Mouse (Mus musculus): ENCODE measurements around the gene Foxn1. TPM values are rescaled to one million over a fixed set of nuclear protein-coding genes. Genes with fewer than 3 reads are reported as not detected.

Foxn1 gene
- total RNA-seq, 1 experiment = not detected

DNA sequence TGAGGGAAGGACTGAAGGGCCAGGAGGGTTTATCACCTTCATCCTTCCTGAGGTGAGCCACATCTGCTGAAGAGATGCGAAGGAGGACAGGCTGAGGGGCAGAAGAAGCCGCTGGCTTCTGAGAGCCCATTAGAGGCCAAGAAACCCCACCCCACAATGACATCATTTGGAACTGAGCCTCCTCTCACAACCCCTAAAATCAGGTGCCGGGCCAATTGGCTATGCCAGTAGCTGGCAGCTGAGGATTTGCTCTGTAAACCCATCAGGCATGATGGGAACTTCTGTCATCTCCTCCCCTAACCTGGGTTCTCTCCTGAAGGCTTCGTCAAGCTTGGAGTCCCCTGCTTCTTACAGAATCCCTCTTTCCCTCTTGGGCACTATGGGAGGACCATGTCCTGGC is 6.0 kb downstream of the Foxn1 start:
- no peak overlapping the region for H3K4me3 ChIP-seq (ENCODE audit: insufficient read depth in 1 of 2, low read depth in 1 of 2, low read length in 2 of 2, poor library complexity in 1 of 2, severe bottlenecking in 1 of 2)
- in situ Hi-C loops (cut with MboI; ENCODE audit: low sequenced_read_pairs in 2 of 2, unreplicated experiment in 2 of 2) = no loop called here

DNA sequence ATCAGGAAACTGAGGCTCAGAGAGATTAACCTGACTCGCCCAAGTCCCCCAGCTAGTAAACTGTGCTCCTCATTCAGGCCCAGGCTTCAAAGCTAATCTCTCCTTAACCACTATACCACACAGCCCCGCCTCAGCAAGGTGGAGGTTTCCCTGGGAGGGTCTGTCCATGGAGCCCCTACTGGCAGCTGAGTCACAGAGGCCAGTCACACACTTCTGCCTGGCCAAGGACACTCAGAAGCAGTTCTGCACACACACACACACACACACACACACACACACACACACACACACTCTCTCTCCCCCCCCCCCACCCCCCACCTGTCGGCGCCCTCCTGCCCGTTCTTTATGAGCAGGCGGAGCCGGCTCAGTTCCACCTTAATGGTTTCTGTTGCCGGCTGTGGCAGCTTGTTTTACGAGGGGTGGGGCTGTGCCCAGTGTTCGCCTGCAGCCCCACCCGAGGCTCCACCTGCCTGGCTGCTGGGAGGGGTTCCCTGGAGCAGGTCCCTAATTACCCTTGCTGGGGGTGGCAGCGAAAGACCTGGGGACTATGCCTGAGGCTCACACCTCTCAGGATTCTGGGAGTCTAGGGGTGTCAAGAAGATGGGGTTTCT is 8.7 kb downstream of the Foxn1 start:
- no peak for TF ChIP-seq CHD2 (IDR thresholded peaks at IDR 0.05; ENCODE audit: low read depth, low read length)
- no peak for TF ChIP-seq ZNF384 (IDR thresholded peaks at IDR 0.05; ENCODE audit: low read depth, low read length)
- no peak for TF ChIP-seq MAFK (IDR thresholded peaks at IDR 0.05; ENCODE audit: insufficient read depth, low read depth, low read length)
- TF ChIP-seq HCFC1 (IDR thresholded peaks at IDR 0.05; ENCODE audit: borderline replicate concordance, insufficient read depth, low read length) = no peak
- TF ChIP-seq ZC3H11A (IDR thresholded peaks at IDR 0.05; ENCODE audit: borderline replicate concordance, low read depth, low read length) = no peak
- no peak overlapping the region for H3K9ac ChIP-seq (ENCODE audit: insufficient read depth, low read depth, low read length, poor library complexity, severe bottlenecking)
- DNase-seq (ENCODE audit: low read depth, low spot score) = no peak
- in situ Hi-C loops (cut with MboI; ENCODE audit: low sequenced_read_pairs in 2 of 2, unreplicated experiment in 2 of 2) = no loop called here
- H3K4me1 ChIP-seq (ENCODE audit: control insufficient read depth in 2 of 2, insufficient read depth in 2 of 2, low read length in 2 of 2, poor library complexity in 1 of 2) = peaks cover 0 to 10% of the 10 kb centered on the region in 2 experiments; a peak in 2 of 4 replicates
- no peaks in the 10 kb centered on the region for H3K9me3 ChIP-seq (ENCODE audit: control insufficient read depth, insufficient read depth, low read depth, low read length)
- no peak overlapping the region for H3K4me3 ChIP-seq (ENCODE audit: insufficient read depth in 1 of 2, low read depth in 1 of 2, low read length in 2 of 2, poor library complexity in 1 of 2, severe bottlenecking in 1 of 2)
- H3K27ac ChIP-seq (ENCODE audit: insufficient read depth, low read depth, low read length, poor library complexity, severe bottlenecking) = no peak overlapping the region
- H3K36me3 ChIP-seq (ENCODE audit: control insufficient read depth, insufficient read depth, low read length, poor library complexity, severe bottlenecking) = no peaks in the 10 kb centered on the region

More for the DNA sequence above, 6.0 kb downstream of the Foxn1 start:
- Histone ChIP-seq H3K27ac (ENCODE audit: insufficient read depth, low read depth, low read length, poor library complexity, severe bottlenecking) (no peak overlapping the region), H3K36me3 (ENCODE audit: control insufficient read depth, insufficient read depth, low read length, poor library complexity, severe bottlenecking) (no peaks in the 10 kb centered on the region), H3K9ac (ENCODE audit: insufficient read depth, low read depth, low read length, poor library complexity, severe bottlenecking) (no peak overlapping the region), H3K4me1 (ENCODE audit: control insufficient read depth in 2 of 2, insufficient read depth in 2 of 2, low read length in 2 of 2, poor library complexity in 1 of 2) (peaks cover 0 to 10% of the 10 kb centered on the region in 2 experiments; a peak in 2 of 4 replicates), H3K9me3 (ENCODE audit: control insufficient read depth, insufficient read depth, low read depth, low read length) (no peaks in the 10 kb centered on the region)
- TF ChIP-seq MAFK (IDR thresholded peaks at IDR 0.05; ENCODE audit: insufficient read depth, low read depth, low read length) (no peak), ZNF384 (IDR thresholded peaks at IDR 0.05; ENCODE audit: low read depth, low read length) (no peak), HCFC1 (IDR thresholded peaks at IDR 0.05; ENCODE audit: borderline replicate concordance, insufficient read depth, low read length) (no peak), ZC3H11A (IDR thresholded peaks at IDR 0.05; ENCODE audit: borderline replicate concordance, low read depth, low read length) (no peak), CHD2 (IDR thresholded peaks at IDR 0.05; ENCODE audit: low read depth, low read length) (no peak)
- no peak for DNase-seq (ENCODE audit: low read depth, low spot score)

DNA sequence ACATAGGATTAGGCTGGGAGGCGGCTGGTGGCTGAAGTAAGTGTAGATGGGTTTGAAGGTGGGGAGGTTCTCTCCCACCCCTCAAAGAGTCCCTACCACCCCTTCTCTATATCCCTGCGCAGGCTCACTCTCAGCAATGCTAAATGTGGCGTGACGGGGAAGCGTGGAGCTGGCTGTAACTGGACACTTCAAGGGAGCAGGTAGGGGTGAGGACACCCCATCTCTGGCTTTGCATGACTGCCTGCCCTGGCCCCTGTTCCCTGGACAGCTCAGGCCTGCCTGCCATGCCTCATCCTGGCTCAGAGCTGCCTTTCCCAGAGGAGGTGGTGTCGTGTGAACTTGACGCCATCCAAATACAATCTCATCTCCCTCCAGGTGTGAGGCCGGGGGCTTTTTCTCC is 12.2 kb downstream of the Foxn1 start:
- in situ Hi-C loops (cut with MboI; ENCODE audit: low sequenced_read_pairs in 2 of 2, unreplicated experiment in 2 of 2) = no loop called here
- Histone ChIP-seq H3K36me3 (ENCODE audit: control insufficient read depth, insufficient read depth, low read length, poor library complexity, severe bottlenecking) (no peaks in the 10 kb centered on the region), H3K4me3 (ENCODE audit: insufficient read depth in 1 of 2, low read depth in 1 of 2, low read length in 2 of 2, poor library complexity in 1 of 2, severe bottlenecking in 1 of 2) (no peak overlapping the region), H3K4me1 (ENCODE audit: control insufficient read depth in 2 of 2, insufficient read depth in 2 of 2, low read length in 2 of 2, poor library complexity in 1 of 2) (peaks cover 0 to 16% of the 10 kb centered on the region in 2 experiments; a peak in 3 of 4 replicates), H3K9me3 (ENCODE audit: control insufficient read depth, insufficient read depth, low read depth, low read length) (no peaks in the 10 kb centered on the region), H3K27ac (ENCODE audit: insufficient read depth, low read depth, low read length, poor library complexity, severe bottlenecking) (no peak overlapping the region), H3K9ac (ENCODE audit: insufficient read depth, low read depth, low read length, poor library complexity, severe bottlenecking) (no peak overlapping the region)
- TF ChIP-seq CHD2 (IDR thresholded peaks at IDR 0.05; ENCODE audit: low read depth, low read length) (no peak), ZC3H11A (IDR thresholded peaks at IDR 0.05; ENCODE audit: borderline replicate concordance, low read depth, low read length) (no peak)
- DNase-seq (ENCODE audit: low read depth, low spot score) = no peak

DNA sequence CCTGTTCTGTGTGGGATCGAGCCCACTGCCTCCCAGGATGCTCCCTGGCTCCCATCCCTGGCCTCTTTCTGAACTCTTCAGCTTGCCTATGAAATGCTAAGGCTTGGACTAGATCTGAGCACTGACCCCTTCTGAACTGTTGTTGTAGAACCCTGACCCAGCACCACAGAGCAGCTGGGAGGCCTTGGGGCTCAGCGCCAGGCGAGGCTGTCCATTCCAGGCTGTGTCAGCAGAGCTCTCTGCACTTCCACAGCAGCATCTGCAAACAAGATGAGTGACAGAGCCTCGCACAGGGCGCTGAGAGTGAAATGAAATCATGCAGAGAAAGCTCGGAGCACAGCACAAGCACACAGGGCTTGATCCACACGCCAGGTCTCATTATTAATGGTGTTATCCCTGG is 13.7 kb downstream of the Foxn1 start:
- TF ChIP-seq HCFC1 (IDR thresholded peaks at IDR 0.05; ENCODE audit: borderline replicate concordance, insufficient read depth, low read length) = no peak
- DNase-seq (ENCODE audit: low read depth, low spot score) = no peak
- Histone ChIP-seq H3K9me3 (ENCODE audit: control insufficient read depth, insufficient read depth, low read depth, low read length) (no peaks in the 10 kb centered on the region), H3K36me3 (ENCODE audit: control insufficient read depth, insufficient read depth, low read length, poor library complexity, severe bottlenecking) (no peaks in the 10 kb centered on the region), H3K4me1 (ENCODE audit: control insufficient read depth in 2 of 2, insufficient read depth in 2 of 2, low read length in 2 of 2, poor library complexity in 1 of 2) (peaks cover 3 to 14% of the 10 kb centered on the region in 2 experiments), H3K27ac (ENCODE audit: insufficient read depth, low read depth, low read length, poor library complexity, severe bottlenecking) (no peak overlapping the region), H3K9ac (ENCODE audit: insufficient read depth, low read depth, low read length, poor library complexity, severe bottlenecking) (no peak overlapping the region), H3K4me3 (ENCODE audit: insufficient read depth in 1 of 2, low read depth in 1 of 2, low read length in 2 of 2, poor library complexity in 1 of 2, severe bottlenecking in 1 of 2) (no peak overlapping the region)
- in situ Hi-C loops (cut with MboI; ENCODE audit: low sequenced_read_pairs in 2 of 2, unreplicated experiment in 2 of 2) = no loop called here

DNA sequence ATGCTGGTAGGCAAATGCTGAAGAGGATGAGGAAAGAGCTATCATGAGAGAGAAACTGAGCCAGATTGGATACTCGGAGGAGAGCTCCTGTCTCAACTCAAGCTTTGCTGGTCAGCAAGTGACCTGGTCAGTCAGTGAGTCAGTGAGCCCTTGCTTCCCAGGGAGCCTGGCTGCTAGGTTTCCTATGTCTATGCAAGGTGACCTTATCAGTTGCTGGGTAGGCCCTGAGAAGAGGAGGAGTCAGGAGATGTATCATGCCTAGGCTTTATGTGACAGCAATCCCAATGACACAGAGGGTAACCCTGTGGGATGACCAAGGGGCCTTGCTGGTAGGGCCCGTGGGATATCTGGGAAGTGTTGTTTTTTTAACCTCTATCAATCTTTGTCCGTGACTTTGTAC is 14.2 kb downstream of the Foxn1 start:
- no peak overlapping the region for H3K4me3 ChIP-seq (ENCODE audit: insufficient read depth in 1 of 2, low read depth in 1 of 2, low read length in 2 of 2, poor library complexity in 1 of 2, severe bottlenecking in 1 of 2)
- H3K4me1 ChIP-seq (ENCODE audit: control insufficient read depth in 2 of 2, insufficient read depth in 2 of 2, low read length in 2 of 2, poor library complexity in 1 of 2) = peaks cover 3 to 11% of the 10 kb centered on the region in 2 experiments
- in situ Hi-C loops (cut with MboI; ENCODE audit: low sequenced_read_pairs in 2 of 2, unreplicated experiment in 2 of 2) = no loop called here
- no peaks in the 10 kb centered on the region for H3K36me3 ChIP-seq (ENCODE audit: control insufficient read depth, insufficient read depth, low read length, poor library complexity, severe bottlenecking)
- H3K9ac ChIP-seq (ENCODE audit: insufficient read depth, low read depth, low read length, poor library complexity, severe bottlenecking) = no peak overlapping the region
- H3K27ac ChIP-seq (ENCODE audit: insufficient read depth, low read depth, low read length, poor library complexity, severe bottlenecking) = no peak overlapping the region
- DNase-seq (ENCODE audit: low read depth, low spot score) = no peak
- TF ChIP-seq ZC3H11A (IDR thresholded peaks at IDR 0.05; ENCODE audit: borderline replicate concordance, low read depth, low read length) (no peak), ZNF384 (IDR thresholded peaks at IDR 0.05; ENCODE audit: low read depth, low read length) (no peak), CHD2 (IDR thresholded peaks at IDR 0.05; ENCODE audit: low read depth, low read length) (no peak), MAFK (IDR thresholded peaks at IDR 0.05; ENCODE audit: insufficient read depth, low read depth, low read length) (no peak), HCFC1 (IDR thresholded peaks at IDR 0.05; ENCODE audit: borderline replicate concordance, insufficient read depth, low read length) (no peak)
- H3K9me3 ChIP-seq (ENCODE audit: control insufficient read depth, insufficient read depth, low read depth, low read length) = no peaks in the 10 kb centered on the region

Data from ES-E14 (cell line).